Mouse (Mus musculus): ENCODE measurements around the gene Rbpjl. TPM values are rescaled to one million over a fixed set of nuclear protein-coding genes. Genes with fewer than 3 reads are reported as not detected.

Rbpjl gene
- polyA plus RNA-seq, 1 experiment from 2014 or later = not detected

DNA sequence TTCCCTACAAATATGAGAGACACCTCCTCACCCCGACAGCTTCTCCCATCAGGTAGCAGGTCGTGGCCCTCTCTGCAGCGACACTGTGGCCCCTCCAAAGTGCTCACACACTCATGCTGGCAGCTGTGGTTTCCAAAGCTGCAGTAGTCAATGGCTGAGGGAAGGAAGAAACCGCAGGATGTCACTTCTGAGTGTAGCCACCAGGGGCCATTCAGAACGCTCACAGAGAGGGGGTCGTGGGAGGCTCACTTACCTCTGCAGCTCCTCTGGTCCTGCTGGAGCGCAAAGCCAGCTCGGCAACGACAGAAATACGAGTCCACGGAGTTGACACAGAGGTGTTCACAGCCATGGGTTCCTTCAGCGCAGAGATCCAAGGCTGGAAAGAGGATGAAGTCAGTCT, 6.0 kb upstream of the Rbpjl start:
- H3K9ac ChIP-seq (replicated peaks; ENCODE audit: low read length) = no peak overlapping the region
- H3K9me3 ChIP-seq (replicated peaks; ENCODE audit: control insufficient read depth, low read length) = no peaks in the 10 kb centered on the region
- peaks cover 30% of the 10 kb centered on the region for H3K27me3 ChIP-seq (ENCODE audit: control insufficient read depth, insufficient read depth, low read length)
- DNase-seq (ENCODE audit: low spot score) (no peak), ATAC-seq (replicated peaks; ENCODE audit: insufficient number of reproducible peaks, low FRiP score, low TSS enrichment, low read depth) (no peak)
- H3K4me1 ChIP-seq (ENCODE audit: control insufficient read depth, insufficient read depth, low read length) = no peaks in the 10 kb centered on the region; the same call in 1 of the 2 replicates
- WGBS = 74% methylated on average over 12 of the region's 12 CpGs
- no peak overlapping the region for H3K4me3 ChIP-seq (ENCODE audit: low read depth, low read length)
- no peaks in the 10 kb centered on the region for H3K36me3 ChIP-seq (replicated peaks; ENCODE audit: control insufficient read depth, insufficient read depth, low read depth, low read length)
- H3K27ac ChIP-seq (replicated peaks; ENCODE audit: low read depth, low read length) = no peak overlapping the region
- H3K4me2 ChIP-seq (ENCODE audit: low read depth, low read length) = no peak overlapping the region

GRCm38 (mm10) chr2:164403396-164404081, 598 bp downstream of the Rbpjl start:
- WGBS = 6% methylated on average over 14 of the region's 14 CpGs
- Histone ChIP-seq H3K27ac (replicated peaks; ENCODE audit: low read depth, low read length) (no peak overlapping the region), H3K9ac (replicated peaks; ENCODE audit: low read length) (no peak overlapping the region)

GRCm38 (mm10) chr2:164404082-164404990, 1.4 kb downstream of the Rbpjl start:
- Histone ChIP-seq H3K9ac (replicated peaks; ENCODE audit: low read length) (no peak overlapping the region), H3K4me3 (ENCODE audit: low read depth, low read length) (peak overlapping the region; percentile 29), H3K27ac (replicated peaks; ENCODE audit: low read depth, low read length) (no peak overlapping the region), H3K4me1 (ENCODE audit: control insufficient read depth, insufficient read depth, low read length) (peaks cover 4% of the 10 kb centered on the region; the same call in 1 of the 2 replicates), H3K36me3 (replicated peaks; ENCODE audit: control insufficient read depth, insufficient read depth, low read depth, low read length) (no peaks in the 10 kb centered on the region), H3K27me3 (ENCODE audit: control insufficient read depth, insufficient read depth, low read length) (peaks cover 82% of the 10 kb centered on the region), H3K9me3 (replicated peaks; ENCODE audit: control insufficient read depth, low read length) (no peaks in the 10 kb centered on the region), H3K4me2 (ENCODE audit: low read depth, low read length) (peak overlapping the region; percentile 55)
- WGBS = under 1% methylated on average over 49 of the region's 49 CpGs
- DNase-seq (ENCODE audit: low spot score) = peak; percentile 44
- ATAC-seq (replicated peaks; ENCODE audit: insufficient number of reproducible peaks, low FRiP score, low TSS enrichment, low read depth) = no peak

More at GRCm38 (mm10) chr2:164403396-164404081, 598 bp downstream of the Rbpjl start:
- Histone ChIP-seq H3K4me2 (ENCODE audit: low read depth, low read length) (no peak overlapping the region; the same call in 1 of the 2 replicates), H3K36me3 (replicated peaks; ENCODE audit: control insufficient read depth, insufficient read depth, low read depth, low read length) (no peaks in the 10 kb centered on the region), H3K4me3 (ENCODE audit: low read depth, low read length) (0 out of 2 replicates have a peak overlapping the region, but pooled peaks have one; percentile 6), H3K27me3 (ENCODE audit: control insufficient read depth, insufficient read depth, low read length) (peaks cover 82% of the 10 kb centered on the region), H3K9me3 (replicated peaks; ENCODE audit: control insufficient read depth, low read length) (no peaks in the 10 kb centered on the region), H3K4me1 (ENCODE audit: control insufficient read depth, insufficient read depth, low read length) (peaks cover 4% of the 10 kb centered on the region; the same call in 1 of the 2 replicates)
- DNase-seq (ENCODE audit: low spot score) (no peak), ATAC-seq (replicated peaks; ENCODE audit: insufficient number of reproducible peaks, low FRiP score, low TSS enrichment, low read depth) (no peak)

- no peak for DNase-seq (ENCODE audit: low spot score)
- H3K27ac ChIP-seq (replicated peaks; ENCODE audit: low read depth, low read length) = no peak within 1 kb of the TSS
- peak within 1 kb of the TSS; percentile 55 for H3K4me2 ChIP-seq (ENCODE audit: low read depth, low read length)
- 8% methylated on average over 9 of the region's 9 CpGs for WGBS
- H3K9me3 ChIP-seq (replicated peaks; ENCODE audit: control insufficient read depth, low read length) = no peaks in the 10 kb centered on the region
- peak within 1 kb of the TSS; percentile 29 for H3K4me3 ChIP-seq (ENCODE audit: low read depth, low read length)
- H3K4me1 ChIP-seq (ENCODE audit: control insufficient read depth, insufficient read depth, low read length) = peaks cover 4% of the 10 kb centered on the region; the same call in 1 of the 2 replicates
- no peak within 1 kb of the TSS for H3K9ac ChIP-seq (replicated peaks; ENCODE audit: low read length)
- H3K36me3 ChIP-seq (replicated peaks; ENCODE audit: control insufficient read depth, insufficient read depth, low read depth, low read length) = no peaks in the 10 kb centered on the region
- peaks cover 82% of the 10 kb centered on the region for H3K27me3 ChIP-seq (ENCODE audit: control insufficient read depth, insufficient read depth, low read length)
- ATAC-seq (replicated peaks; ENCODE audit: insufficient number of reproducible peaks, low FRiP score, low TSS enrichment, low read depth) = no peak
These were observed 2.1 kb downstream of the Rbpjl start, which contains the start of gene Matn4 for GRCm38 (mm10) chr2:164405060-164405459. TSS of gene Matn4 (minus strand) at chr2:164405160.

GRCm38 (mm10) chr2:164405519-164405918, 2.6 kb downstream of the Rbpjl start:
- Histone ChIP-seq H3K9me3 (replicated peaks; ENCODE audit: control insufficient read depth, low read length) (no peaks in the 10 kb centered on the region), H3K4me3 (ENCODE audit: low read depth, low read length) (no peak overlapping the region), H3K9ac (replicated peaks; ENCODE audit: low read length) (no peak overlapping the region), H3K27ac (replicated peaks; ENCODE audit: low read depth, low read length) (no peak overlapping the region), H3K36me3 (replicated peaks; ENCODE audit: control insufficient read depth, insufficient read depth, low read depth, low read length) (no peaks in the 10 kb centered on the region), H3K4me2 (ENCODE audit: low read depth, low read length) (no peak overlapping the region), H3K4me1 (ENCODE audit: control insufficient read depth, insufficient read depth, low read length) (peaks cover 4% of the 10 kb centered on the region; the same call in 1 of the 2 replicates), H3K27me3 (ENCODE audit: control insufficient read depth, insufficient read depth, low read length) (peaks cover 80% of the 10 kb centered on the region)
- no peak for ATAC-seq (replicated peaks; ENCODE audit: insufficient number of reproducible peaks, low FRiP score, low TSS enrichment, low read depth)
- DNase-seq (ENCODE audit: low spot score) = no peak
- 43% methylated on average over 5 of the region's 5 CpGs for WGBS

- Histone ChIP-seq H3K9me3 (replicated peaks; ENCODE audit: control insufficient read depth, low read length) (no peaks in the 10 kb centered on the region), H3K4me2 (ENCODE audit: low read depth, low read length) (no peak overlapping the region; the same call in 1 of the 2 replicates), H3K27ac (replicated peaks; ENCODE audit: low read depth, low read length) (no peak overlapping the region), H3K4me3 (ENCODE audit: low read depth, low read length) (no peak overlapping the region), H3K4me1 (ENCODE audit: control insufficient read depth, insufficient read depth, low read length) (0 out of 2 replicates have a peak, but pooled peaks cover 4% of the 10 kb centered on the region), H3K9ac (replicated peaks; ENCODE audit: low read length) (no peak overlapping the region), H3K36me3 (replicated peaks; ENCODE audit: control insufficient read depth, insufficient read depth, low read depth, low read length) (no peaks in the 10 kb centered on the region), H3K27me3 (ENCODE audit: control insufficient read depth, insufficient read depth, low read length) (peaks cover 62% of the 10 kb centered on the region)
- ATAC-seq (replicated peaks; ENCODE audit: insufficient number of reproducible peaks, low FRiP score, low TSS enrichment, low read depth) (no peak), DNase-seq (ENCODE audit: low spot score) (peak; percentile 87)
- WGBS = 1% methylated on average over 22 of the region's 22 CpGs
These were observed 4.8 kb downstream of the Rbpjl start for GRCm38 (mm10) chr2:164407708-164408107.

DNA sequence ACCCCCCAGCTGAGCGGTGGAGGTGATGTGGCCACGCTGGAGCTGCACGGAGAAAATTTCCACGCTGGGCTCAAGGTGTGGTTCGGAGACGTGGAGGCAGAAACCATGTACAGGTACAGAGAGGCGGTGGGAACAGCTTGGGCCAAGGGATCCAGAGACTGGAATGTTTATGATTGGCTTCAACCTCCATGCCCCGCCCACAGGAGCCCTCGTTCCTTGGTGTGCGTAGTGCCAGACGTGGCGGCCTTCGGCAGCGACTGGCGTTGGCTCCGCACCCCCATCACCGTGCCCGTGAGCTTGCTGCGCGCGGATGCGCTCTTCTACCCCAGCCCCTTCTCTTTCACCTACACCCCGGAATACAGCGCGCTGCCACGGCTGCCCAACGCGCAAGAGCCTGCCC, 11.2 kb downstream of the Rbpjl start:
- Histone ChIP-seq H3K9ac (replicated peaks; ENCODE audit: low read length) (no peak overlapping the region; the same call in 1 of the 2 replicates), H3K4me3 (ENCODE audit: low read depth, low read length) (no peak overlapping the region), H3K36me3 (replicated peaks; ENCODE audit: control insufficient read depth, insufficient read depth, low read depth, low read length) (no peaks in the 10 kb centered on the region), H3K27ac (replicated peaks; ENCODE audit: low read depth, low read length) (no peak overlapping the region), H3K9me3 (replicated peaks; ENCODE audit: control insufficient read depth, low read length) (no peaks in the 10 kb centered on the region), H3K27me3 (ENCODE audit: control insufficient read depth, insufficient read depth, low read length) (peaks cover 11% of the 10 kb centered on the region), H3K4me2 (ENCODE audit: low read depth, low read length) (peak overlapping the region; percentile 34), H3K4me1 (ENCODE audit: control insufficient read depth, insufficient read depth, low read length) (no peaks in the 10 kb centered on the region; the same call in 1 of the 2 replicates)
- ATAC-seq (replicated peaks; ENCODE audit: insufficient number of reproducible peaks, low FRiP score, low TSS enrichment, low read depth) (no peak), DNase-seq (ENCODE audit: low spot score) (no peak)
- WGBS = 20% methylated on average over 28 of the region's 28 CpGs

Data from embryonic facial prominence, embryonic 11.5 days (tissue).